Mouse (Mus musculus): ENCODE data around the gene Fancf. TPM values are rescaled to one million over a fixed set of nuclear protein-coding genes. Genes with fewer than 3 reads are reported as not detected.

Fancf gene
- total RNA-seq, 2 experiments from 2014 or later = 4.2 to 5.3 TPM

DNA sequence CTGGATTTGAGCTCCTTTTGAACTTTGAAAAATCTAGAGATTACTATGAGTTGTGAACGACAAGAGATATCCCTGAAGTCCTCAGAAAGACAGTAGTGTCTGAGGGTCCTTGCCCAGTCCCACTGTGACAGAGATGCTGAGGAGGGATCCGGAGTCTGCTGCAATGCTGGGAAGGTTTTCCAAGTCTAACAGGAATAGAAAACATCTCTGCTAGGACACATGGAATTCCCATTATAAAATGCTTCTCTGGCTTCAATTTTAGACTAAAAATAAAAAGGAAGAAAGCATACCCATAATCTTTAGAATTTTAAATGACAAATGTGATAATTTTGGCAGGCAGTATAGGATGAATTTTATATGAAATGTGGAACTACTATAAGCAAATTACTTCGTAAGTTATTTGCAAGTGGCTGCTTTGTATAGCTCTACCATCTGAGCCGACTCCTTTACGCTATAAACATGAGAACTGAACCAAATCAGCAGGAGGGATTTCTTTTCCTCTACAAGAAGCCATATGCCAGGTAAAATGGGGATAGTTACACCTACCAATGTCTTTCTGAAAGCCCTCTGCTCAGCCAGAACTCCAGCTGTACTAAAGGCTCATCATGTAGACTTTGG is 10.1 kb downstream of the Fancf start:
- no peak for DNase-seq (ENCODE audit: low spot score in 2 of 2)

GRCm38 (mm10) chr7:51850877-51851276 is 11.2 kb downstream of the Fancf start:
- no peak for DNase-seq (ENCODE audit: low spot score in 2 of 2)

GRCm38 (mm10) chr7:51840515-51840914 is 21.6 kb downstream of the Fancf start:
- DNase-seq (ENCODE audit: low spot score in 2 of 2) = no peak

DNA sequence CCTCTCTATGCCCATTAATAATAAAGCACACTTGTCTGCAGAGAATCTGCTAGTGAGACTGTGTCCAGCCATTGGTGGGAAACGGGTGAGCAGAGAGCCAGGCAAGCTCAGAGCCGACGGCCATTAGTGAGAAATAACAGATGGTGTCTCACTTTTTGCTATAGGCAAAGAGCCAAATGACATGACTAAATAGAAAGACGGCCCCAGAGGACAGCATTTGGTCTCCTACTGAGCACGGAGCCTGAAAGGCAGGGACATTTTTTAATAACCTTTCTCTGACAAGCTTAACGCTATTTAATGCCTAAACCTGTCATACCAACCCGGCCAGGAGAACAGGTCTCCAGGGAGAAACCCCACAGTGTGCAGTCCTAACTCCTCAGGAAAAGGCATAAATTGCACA is 30.1 kb downstream of the Fancf start:
- DNase-seq (ENCODE audit: low spot score in 2 of 2) = no peak

- no peak for DNase-seq (ENCODE audit: low spot score in 2 of 2)
These were observed 38.3 kb downstream of the Fancf start for GRCm38 (mm10) chr7:51823562-51824338.

- no peak for DNase-seq (ENCODE audit: low spot score in 2 of 2)
These were observed 40.6 kb downstream of the Fancf start for GRCm38 (mm10) chr7:51821467-51821866.

GRCm38 (mm10) chr7:51819891-51820290 is 42.2 kb downstream of the Fancf start:
- DNase-seq (ENCODE audit: low spot score in 2 of 2) = peak; percentile 40 to 57

DNA sequence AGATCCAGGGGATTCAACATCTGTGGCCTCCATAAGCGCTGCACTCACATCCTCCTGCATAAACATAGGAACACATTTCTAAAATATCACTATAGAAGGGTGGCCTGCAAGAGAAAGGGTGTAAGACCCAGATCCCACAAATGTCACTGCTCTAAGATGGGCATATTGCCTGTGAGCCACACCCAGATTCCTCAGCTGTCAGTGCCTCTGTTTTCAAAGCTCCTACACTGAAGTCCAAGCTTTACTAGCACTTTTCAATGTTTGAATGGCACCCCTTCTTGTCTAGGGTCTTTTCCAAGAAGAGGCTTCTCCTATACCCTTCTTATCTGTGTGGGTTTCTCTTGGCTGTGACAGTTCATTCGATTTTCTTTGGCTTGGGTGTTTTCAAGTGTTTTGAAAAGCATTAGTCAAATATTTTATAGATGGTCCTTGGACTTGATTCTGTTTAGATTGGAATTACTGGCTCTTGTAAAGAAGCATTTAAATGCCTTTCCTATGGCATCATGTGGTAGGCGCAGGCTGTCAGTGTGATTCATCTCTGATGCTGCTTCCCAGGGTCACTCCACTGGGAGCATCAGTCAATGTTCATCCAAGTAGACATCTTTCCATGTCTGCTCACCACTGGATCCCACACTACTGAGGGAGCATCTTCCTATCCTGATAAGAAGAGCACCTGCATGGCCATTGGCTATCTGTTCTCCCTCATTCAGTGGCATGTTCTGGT is 43.7 kb downstream of the Fancf start:
- no peak for DNase-seq (ENCODE audit: low spot score in 2 of 2)

DNA sequence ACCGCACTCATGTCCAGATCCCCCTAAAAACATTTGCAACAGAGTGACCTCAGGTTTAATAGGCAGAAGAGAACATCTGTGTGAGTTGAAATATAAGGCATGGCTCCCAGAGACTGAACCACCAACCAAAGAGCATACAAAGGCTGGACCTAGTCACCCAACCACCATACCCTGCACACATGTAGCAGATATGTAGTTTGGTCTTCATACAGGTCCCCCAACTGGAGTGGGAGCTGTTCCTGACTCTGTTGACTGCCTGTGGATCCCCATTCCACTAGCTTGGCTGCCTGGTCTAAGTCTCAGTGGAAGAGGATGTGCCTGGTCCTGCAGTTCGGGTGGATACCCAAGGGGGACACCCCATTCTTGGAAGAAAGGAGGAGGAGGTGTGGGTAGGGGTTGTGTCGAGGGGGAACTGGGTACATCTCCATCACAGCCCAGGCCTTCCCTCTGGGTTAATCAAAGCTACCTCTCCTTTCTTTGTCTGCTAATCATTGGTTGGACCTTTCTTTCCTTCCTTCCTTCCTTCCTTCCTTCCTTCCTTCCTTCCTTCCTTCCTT is 45.7 kb downstream of the Fancf start:
- DNase-seq (ENCODE audit: low spot score in 2 of 2) = no peak

DNA sequence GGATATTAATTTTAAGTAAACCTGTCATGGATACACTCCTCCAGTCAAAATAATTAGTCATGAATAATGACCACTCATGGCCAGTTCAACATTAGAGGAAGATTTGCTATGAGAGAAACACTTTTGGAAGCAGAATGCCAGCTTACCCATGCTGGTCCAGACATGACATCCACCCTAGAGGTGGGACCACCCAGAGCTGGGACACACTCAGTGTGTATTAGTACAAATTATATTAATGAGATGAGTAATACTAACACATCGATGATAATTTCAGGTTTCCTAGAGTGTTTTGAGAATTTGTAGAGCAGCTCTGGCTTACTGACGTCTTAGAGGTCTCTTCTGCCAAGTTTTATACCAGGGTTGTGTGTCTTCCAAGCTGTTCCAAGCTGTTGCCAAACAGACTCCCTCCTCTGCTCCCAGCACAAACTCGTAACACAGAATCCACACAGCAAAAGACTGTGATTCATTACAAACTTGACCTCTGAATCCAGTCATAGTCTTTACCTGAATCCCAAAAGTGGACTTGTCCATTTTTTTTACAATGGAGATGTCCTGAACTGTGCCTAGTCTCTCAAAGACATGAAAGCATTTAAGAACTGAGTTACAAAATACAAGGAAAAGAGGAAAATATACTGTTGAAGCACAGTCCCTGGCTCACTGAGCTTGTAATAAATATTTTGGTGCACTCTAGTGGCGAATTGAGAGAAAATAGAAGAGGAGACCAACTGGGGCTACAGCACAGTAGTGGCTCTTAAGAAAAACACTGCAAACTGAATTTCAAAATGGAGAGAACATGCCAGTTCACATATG is 46.4 kb downstream of the Fancf start:
- DNase-seq (ENCODE audit: low spot score in 2 of 2) = no peak

Other genes starting within 250 kb of the Fancf start
- gene Slc17a6, start 240.3 kb downstream of the Fancf start, total RNA-seq (2021) = 10 to 100 TPM; 28.4 to 34.3 TPM
- gene Gas2, start 252 bp downstream of the Fancf start, total RNA-seq (2021) = 10 to 100 TPM; 42.7 to 48.0 TPM
- 10 to 100 TPM; 35.4 to 39.7 TPM for gene Svip, start 143.8 kb upstream of the Fancf start, total RNA-seq (2021)
- not detected for gene 1700015G11Rik, start 153.5 kb upstream of the Fancf start, total RNA-seq (2021)